Mouse (Mus musculus) v-Abl transformed pro-B cells (cell line): ENCODE results near the gene Gm21863.

Experiments
- in situ Hi-C, 2 experiments: fragments of 400-800 bp; cut with MboI; formaldehyde crosslinking; loops; one replicate each; pipeline ENCODE4 v1.15.1; 2025; ENCODE audit not compliant: unreplicated experiment in 2 of 2

Gm21863 gene

DNA sequence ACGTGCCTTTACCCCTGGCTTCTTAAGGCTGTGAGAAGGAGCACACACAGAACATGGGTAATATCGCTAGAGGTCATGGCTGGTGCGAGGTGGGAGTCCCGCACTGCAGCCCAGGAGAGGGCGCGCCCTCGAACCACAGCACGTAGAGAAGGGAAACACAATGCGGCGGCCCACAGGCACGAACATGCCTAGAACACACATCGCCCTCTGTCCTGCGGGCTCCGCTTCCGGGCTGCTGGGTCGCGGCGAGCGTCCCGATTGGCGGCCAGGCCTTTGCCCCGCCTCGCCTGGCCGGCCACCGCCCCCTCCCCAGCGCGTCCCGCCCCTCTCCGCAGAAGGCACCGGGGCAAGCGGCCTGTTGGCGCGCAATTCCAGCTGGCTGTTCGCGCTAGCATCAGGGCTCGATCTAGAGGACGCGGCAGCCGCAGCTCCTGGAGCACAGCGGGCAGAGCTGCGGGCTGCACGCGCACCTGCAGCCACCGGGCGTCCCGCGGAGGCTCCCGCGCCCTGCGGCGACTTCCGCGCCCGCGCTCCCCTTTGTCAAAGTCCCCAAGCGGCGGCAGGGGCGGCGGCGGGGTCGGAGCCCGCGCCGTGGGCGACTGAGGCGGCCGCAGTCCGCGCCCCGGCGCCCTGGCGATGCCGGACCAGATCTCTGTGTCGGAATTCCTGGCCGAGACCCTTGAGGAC is at the start of gene Gm21863:
Gm21863 (plus strand) TSS at position 637 of the 687 bp plus-strand sequence.
- in situ Hi-C loops = loop anchor here in 1 of 2 experiments (25.0 kb wide), 1 partner anchor 958 kb away; no protein-coding TSS in a partner anchor

DNA sequence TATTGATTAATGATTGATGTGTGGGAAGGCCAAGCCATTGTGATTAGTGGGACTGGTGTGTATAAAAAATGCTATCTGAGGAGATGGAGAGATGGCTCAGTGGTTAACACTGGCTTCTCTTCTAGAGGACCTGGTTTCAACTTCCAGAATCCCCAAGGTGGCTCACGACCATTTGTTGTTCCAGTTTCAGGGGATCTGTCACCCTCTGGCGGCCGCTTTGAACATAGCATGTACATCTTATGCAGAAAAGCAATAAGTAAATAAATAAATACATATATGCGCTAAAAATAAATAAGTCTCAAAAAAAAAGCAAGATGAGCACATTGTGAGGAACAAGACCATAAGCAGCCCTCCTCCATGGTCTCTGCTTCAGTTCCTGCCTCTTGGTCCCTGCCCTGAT is 26.3 kb upstream of the Gm21863 start:
- in situ Hi-C loops = loop anchor here (25.0 kb wide), 2 partner anchors 534 to 741 kb away; no protein-coding TSS in a partner anchor
